Mouse (Mus musculus) C2C12 (cell line): ENCODE results near the gene Cep78.
"Not testable (repeated sequence)": the region's sequence is repeated elsewhere in the genome, so short reads cannot be mapped to it uniquely, and the experiment has no call there.

ENCODE experiments used
- CTCF ChIP-seq: IDR thresholded peaks from one replicate; pipeline ENCODE4 v1.5.1; 2011; ENCODE audit not compliant: control insufficient read depth, insufficient read depth, insufficient read length
- MYOG ChIP-seq: IDR thresholded peaks from one replicate; pipeline ENCODE4 v1.6.1; 2011; ENCODE audit not compliant: control insufficient read depth, insufficient read length; ENCODE audit errors: extremely low read depth
- USF1 ChIP-seq: IDR thresholded peaks from one replicate; pipeline ENCODE4 v1.6.1; 2011; ENCODE audit warnings: low read depth, mild to moderate bottlenecking, control low read depth, moderate library complexity

- not testable (repeated sequence) for TF ChIP-seq CTCF, USF1, MYOG
Measured at GRCm38 (mm10) chr19:16029253-16029771, 44.5 kb upstream of the Cep78 start.
